Mouse (Mus musculus) stomach, postnatal 0 days (tissue): ENCODE data around the gene A530084C06Rik.

Experiments
- CTCF ChIP-seq: IDR thresholded peaks from 2 replicates; pipeline ENCODE4 v1.5.1; 2016; ENCODE audit warnings: antibody characterized with exemption, low read depth, mild to moderate bottlenecking, moderate library complexity
- EP300 ChIP-seq: optimal IDR thresholded peaks from 2 replicates; pipeline ENCODE3; 2016; ENCODE audit warnings: antibody characterized with exemption

GRCm38 (mm10) chr13:31574627-31575026 is 15.5 kb upstream of the A530084C06Rik start:
- TF ChIP-seq CTCF (no peak), EP300 (no peak)
